Mouse (Mus musculus) midbrain, postnatal 0 days (tissue): ENCODE results near the gene Fscn3. TPM values are rescaled to one million over a fixed set of nuclear protein-coding genes. Genes with fewer than 3 reads are reported as not detected.
A peak's percentile ranks its signal among the peaks of the same experiment; 100 is the strongest.

Experiments
- ATAC-seq: fragments of 200-750 bp; cut with Nextera tagmentation; 2 replicates; pipeline ENCODE4 v1.8.0; 2017; ENCODE audit warnings: moderate number of reproducible peaks, mild to moderate bottlenecking, moderate TSS enrichment, moderate library complexity; ENCODE audit not compliant: low FRiP score
- DNase-seq: peaks from one replicate; pipeline ENCODE4 v3.0.0-alpha.2; 2015; ENCODE audit warnings: low spot score
- H3K27ac ChIP-seq: fragments of 300-500 bp; sonication (generic); 2 replicates; pipeline ENCODE4 v1.5.1; 2014; ENCODE audit warnings: low read depth, mild to moderate bottlenecking, low read length, mixed read lengths
- H3K27me3 ChIP-seq: fragments of 300-500 bp; sonication (generic); 2 replicates; pipeline ENCODE4 v1.6.1; 2014; ENCODE audit warnings: low read length, control low read depth, mixed read lengths; ENCODE audit not compliant: insufficient read depth
- H3K36me3 ChIP-seq: fragments of 300-500 bp; sonication (generic); 2 replicates; pipeline ENCODE4 v1.6.1; 2014; ENCODE audit warnings: low read length, control low read depth, mixed read lengths; ENCODE audit not compliant: insufficient read depth
- H3K4me1 ChIP-seq: fragments of 300-500 bp; sonication (generic); 2 replicates; pipeline ENCODE4 v1.6.1; 2014; ENCODE audit warnings: mild to moderate bottlenecking, control low read depth, antibody characterized with exemption, low read length, mixed read lengths; ENCODE audit not compliant: insufficient read depth
- H3K4me2 ChIP-seq: fragments of 300-500 bp; sonication (generic); 2 replicates; pipeline ENCODE4 v1.6.1; 2014; ENCODE audit warnings: low read depth, mild to moderate bottlenecking, low read length, mixed read lengths; ENCODE audit not compliant: poor library complexity, severe bottlenecking
- H3K4me3 ChIP-seq: fragments of 300-500 bp; sonication (generic); 2 replicates; pipeline ENCODE4 v1.5.1; 2014; ENCODE audit warnings: low read depth, mild to moderate bottlenecking, low read length, moderate library complexity
- H3K9ac ChIP-seq: fragments of 300-500 bp; sonication (generic); replicated peaks from 2 replicates; pipeline ENCODE4 v1.6.1; 2014; ENCODE audit warnings: mild to moderate bottlenecking, low read length, moderate library complexity, mixed read lengths; ENCODE audit not compliant: poor library complexity, severe bottlenecking
- H3K9me3 ChIP-seq: fragments of 300-500 bp; sonication (generic); 2 replicates; pipeline ENCODE4 v1.6.1; 2016; ENCODE audit warnings: low read length, control low read depth
- CTCF ChIP-seq: IDR thresholded peaks from 2 replicates; pipeline ENCODE4 v1.5.1; 2016; ENCODE audit warnings: antibody characterized with exemption, mild to moderate bottlenecking
- WGBS: fragments of 180-500 bp; shearing (Covaris S2); extraction: QIAGEN DNeasy Blood & Tissue Kit; methylation state at CpG from one replicate; pipeline ENCODE4 v1.1.7; 2014; 5-methylcytosine and 5-hydroxymethylcytosine counted together
- polyA plus RNA-seq: library from polyadenylated mRNA; unstranded; fragments of >200 nt; fragmentation: Nextera tagmentation; extraction: Ambion mirVana; gene quantifications from 2 replicates; pipeline ENCODE4 v1.2.1, GENCODE M21; 2015
- total RNA-seq: library from RNA; depleted of rRNA; stranded (reverse); fragments of >200 nt; gene quantifications from 2 replicates; pipeline ENCODE4 v1.2.3, GENCODE M21; 2014

Gene Fscn3
- total and polyA plus RNA-seq, 2 experiments from 2014 or later, result not detected

- DNase-seq, result no peak
- Histone ChIP-seq H3K4me2 (no peak overlapping the region), H3K9me3 (no peaks in the 10 kb centered on the region), H3K4me1 (peaks cover 2% of the 10 kb centered on the region; the same call in 1 of the 2 replicates), H3K4me3 (no peak overlapping the region), H3K9ac (no peak overlapping the region), H3K36me3 (peaks cover 13% of the 10 kb centered on the region), H3K27me3 (no peaks in the 10 kb centered on the region), H3K27ac (no peak overlapping the region)
- TF ChIP-seq CTCF, result no peak
- ATAC-seq, result no peak
- WGBS, result 90% methylated on average over 11 of the region's 11 CpGs
Measured at GRCm38 (mm10) chr6:28429870-28430269, 2.3 kb downstream of the Fscn3 start.

- H3K4me1 ChIP-seq, result no peaks in the 10 kb centered on the region
- no peak for ATAC-seq
Measured at GRCm38 (mm10) chr6:28430795-28431537, 3.4 kb downstream of the Fscn3 start.

GRCm38 (mm10) chr6:28431538-28431855, 3.9 kb downstream of the Fscn3 start:
- Histone ChIP-seq H3K27ac (no peak overlapping the region), H3K4me1 (no peaks in the 10 kb centered on the region), H3K4me2 (no peak overlapping the region), H3K27me3 (no peaks in the 10 kb centered on the region), H3K36me3 (peaks cover 3% of the 10 kb centered on the region; the same call in 1 of the 2 replicates), H3K4me3 (no peak overlapping the region), H3K9ac (no peak overlapping the region), H3K9me3 (no peaks in the 10 kb centered on the region)
- no peak for TF ChIP-seq CTCF
- DNase-seq (no peak), ATAC-seq (no peak)
- 81% methylated on average over 6 of the region's 6 CpGs for WGBS

More at GRCm38 (mm10) chr6:28430795-28431537, 3.4 kb downstream of the Fscn3 start:
- H3K27ac ChIP-seq, result no peak overlapping the region
- H3K27me3 ChIP-seq, result no peaks in the 10 kb centered on the region
- 85% methylated on average over 10 of the region's 10 CpGs for WGBS
- H3K4me3 ChIP-seq, result no peak overlapping the region
- H3K9ac ChIP-seq, result no peak overlapping the region
- DNase-seq, result no peak
- no peaks in the 10 kb centered on the region for H3K9me3 ChIP-seq
- no peak overlapping the region for H3K4me2 ChIP-seq
- H3K36me3 ChIP-seq, result peaks cover 8% of the 10 kb centered on the region
- TF ChIP-seq CTCF, result no peak

GRCm38 (mm10) chr6:28447937-28448336, 20.3 kb downstream of the Fscn3 start:
- Histone ChIP-seq H3K4me2 (no peak overlapping the region), H3K27ac (no peak overlapping the region), H3K4me1 (no peaks in the 10 kb centered on the region), H3K27me3 (peaks cover 25% of the 10 kb centered on the region), H3K9me3 (no peaks in the 10 kb centered on the region), H3K9ac (no peak overlapping the region), H3K36me3 (no peaks in the 10 kb centered on the region), H3K4me3 (no peak overlapping the region)
- TF ChIP-seq CTCF, result no peak
- ATAC-seq (no peak), DNase-seq (peak; percentile 13)
- 67% methylated on average over 7 of the region's 7 CpGs for WGBS

GRCm38 (mm10) chr6:28449253-28449652, 21.7 kb downstream of the Fscn3 start, which contains the start of gene Pax4:
Pax4 (minus strand) TSS chr6:28449353.
- TF ChIP-seq CTCF, result no peak
- H3K27ac ChIP-seq, result no peak within 1 kb of the TSS
- H3K36me3 ChIP-seq, result no peaks in the 10 kb centered on the region
- peaks cover 29% of the 10 kb centered on the region for H3K27me3 ChIP-seq
- no peak within 1 kb of the TSS for H3K9ac ChIP-seq
- DNase-seq (no peak), ATAC-seq (no peak)
- H3K4me1 ChIP-seq, result no peaks in the 10 kb centered on the region
- no peaks in the 10 kb centered on the region for H3K9me3 ChIP-seq
- no peak within 1 kb of the TSS for H3K4me2 ChIP-seq
- 93% methylated on average over 2 of the region's 2 CpGs for WGBS
- no peak within 1 kb of the TSS for H3K4me3 ChIP-seq

- ATAC-seq, result no peak
- no peak for TF ChIP-seq CTCF
- no peak for DNase-seq
Measured at GRCm38 (mm10) chr6:28450481-28450880, 22.9 kb downstream of the Fscn3 start.

More at GRCm38 (mm10) chr6:28450481-28450880, 22.9 kb downstream of the Fscn3 start:
- Histone ChIP-seq H3K4me1 (no peaks in the 10 kb centered on the region), H3K27me3 (peaks cover 29% of the 10 kb centered on the region), H3K9ac (no peak overlapping the region), H3K36me3 (no peaks in the 10 kb centered on the region), H3K4me2 (no peak overlapping the region), H3K27ac (no peak overlapping the region), H3K9me3 (no peaks in the 10 kb centered on the region), H3K4me3 (no peak overlapping the region)
- 23% methylated on average over 5 of the region's 5 CpGs for WGBS
